Mouse (Mus musculus): ENCODE results near the gene Eral1.

- TF ChIP-seq CTCF (IDR thresholded peaks at IDR 0.05; ENCODE audit: borderline replicate concordance, insufficient read depth, low read depth, low read length) (no peak), POLR2A (IDR thresholded peaks at IDR 0.05; ENCODE audit: borderline replicate concordance, insufficient read depth, low read length) (no peak)
Measured at GRCm38 (mm10) chr11:78095144-78095516, 14.9 kb upstream of the Eral1 start.

All from cerebellum, adult 2 months (tissue).